Mouse (Mus musculus) CH12.LX (cell line): Measurements from ENCODE around the gene Wnt9b.

Experiments
- CTCF ChIP-seq, 2 experiments: IDR thresholded peaks in 1 of 2; conservative IDR thresholded peaks in 1 of 2; 2 replicates each; pipeline ENCODE4 v1.5.1; 2011 to 2012; ENCODE audit warnings: low read depth in 2 of 2, low read length in 2 of 2, improper control_type of control experiment in 1 of 2, inconsistent platforms in 1 of 2, mild to moderate bottlenecking in 1 of 2, moderate library complexity in 1 of 2
- E2F4 ChIP-seq: IDR thresholded peaks from 2 replicates; pipeline ENCODE4 v1.6.1; 2011; ENCODE audit warnings: low read depth, low read length, improper control_type of control experiment; ENCODE audit not compliant: insufficient replicate concordance
- EP300 ChIP-seq: IDR thresholded peaks from 2 replicates; pipeline ENCODE4 v1.6.1; 2011; ENCODE audit warnings: low read length, improper control_type of control experiment
- JUN ChIP-seq: IDR thresholded peaks from 2 replicates; pipeline ENCODE4 v1.6.1; 2011; ENCODE audit warnings: low read depth, mild to moderate bottlenecking, low read length, improper control_type of control experiment, moderate library complexity; ENCODE audit not compliant: insufficient read depth
- JUND ChIP-seq: conservative IDR thresholded peaks from 2 replicates; pipeline ENCODE4 v1.6.1; 2011; ENCODE audit warnings: low read depth, low read length, improper control_type of control experiment
- MAX ChIP-seq: IDR thresholded peaks from 2 replicates; pipeline ENCODE4 v1.6.1; 2011; ENCODE audit warnings: low read length, improper control_type of control experiment
- MAZ ChIP-seq: IDR thresholded peaks from 2 replicates; pipeline ENCODE4 v1.6.1; 2012; ENCODE audit warnings: low read depth, mild to moderate bottlenecking, inconsistent platforms, low read length, improper control_type of control experiment, moderate library complexity
- POLR2A ChIP-seq: IDR thresholded peaks from 2 replicates; pipeline ENCODE4 v1.6.1; 2011; ENCODE audit warnings: low read depth, mild to moderate bottlenecking, improper control_type of control experiment, low read length
- POLR2AphosphoS2 ChIP-seq: IDR thresholded peaks from 2 replicates; pipeline ENCODE4 v1.6.1; 2011; ENCODE audit warnings: low read depth, low read length, improper control_type of control experiment
- RAD21 ChIP-seq: IDR thresholded peaks from 2 replicates; pipeline ENCODE4 v1.6.1; 2011; ENCODE audit warnings: low read depth, mild to moderate bottlenecking, low read length, improper control_type of control experiment, moderate library complexity
- SIN3A ChIP-seq: IDR thresholded peaks from 2 replicates; pipeline ENCODE4 v1.6.1; 2012; ENCODE audit warnings: low read length, improper control_type of control experiment, inconsistent platforms
- SMC3 ChIP-seq: IDR thresholded peaks from 2 replicates; pipeline ENCODE4 v1.6.1; 2011; ENCODE audit warnings: low read depth, low read length, improper control_type of control experiment
- USF2 ChIP-seq: conservative IDR thresholded peaks from 2 replicates; pipeline ENCODE4 v1.6.1; 2011; ENCODE audit warnings: low read depth, low read length, improper control_type of control experiment
- ZNF384 ChIP-seq: IDR thresholded peaks from 2 replicates; pipeline ENCODE4 v1.6.1; 2012; ENCODE audit warnings: low read depth, low read length, improper control_type of control experiment, inconsistent platforms

GRCm38 (mm10) chr11:103714074-103714473, 35.5 kb downstream of the Wnt9b start:
- TF ChIP-seq CTCF (conservative IDR thresholded peaks at IDR 0.05 in 1 of 2, IDR thresholded peaks at IDR 0.05 in 1 of 2; ENCODE audit: low read depth in 2 of 2, low read length in 2 of 2) (no peak), EP300 (no peak), MAX (no peak), RAD21 (no peak), MAZ (no peak), POLR2AphosphoS2 (no peak), JUN (no peak), USF2 (no peak), POLR2A (no peak), E2F4 (no peak), JUND (no peak), ZNF384 (no peak), SMC3 (no peak), SIN3A (no peak)
